Mouse (Mus musculus): ENCODE data around the gene Tmco4.

GRCm38 (mm10) chr4:139090303-139090940 is 117.7 kb downstream of the Tmco4 start:
- TF ChIP-seq CTCF (IDR thresholded peaks at IDR 0.05; ENCODE audit: low read depth) (no peak), EP300 (IDR thresholded peaks at IDR 0.05; ENCODE audit: low read depth) (no peak)

All from liver, postnatal 0 days (tissue).